Mouse (Mus musculus) hindbrain, embryonic 12.5 days (tissue): ENCODE measurements at regions not wholly inside any gene's neighbourhood (a gene's known extent, or its start where the extent isn't known, plus 50 kb on each side); places are given as distances from the start of the nearest gene placed in this dataset.

Experiments used
- ATAC-seq: fragments of 200-750 bp; cut with Nextera tagmentation; 2 replicates; pipeline ENCODE4 v1.8.0; 2017; ENCODE audit warnings: moderate TSS enrichment; ENCODE audit not compliant: low FRiP score
- H3K27ac ChIP-seq: fragments of 300-500 bp; sonication (generic); 2 replicates; pipeline ENCODE4 v1.5.1; 2016; ENCODE audit warnings: mild to moderate bottlenecking
- H3K27me3 ChIP-seq: fragments of 300-500 bp; sonication (generic); 2 replicates; pipeline ENCODE4 v1.6.1; 2016; ENCODE audit warnings: mild to moderate bottlenecking
- H3K36me3 ChIP-seq: fragments of 300-500 bp; sonication (generic); 2 replicates; pipeline ENCODE4 v1.6.1; 2016; ENCODE audit warnings: mild to moderate bottlenecking
- H3K4me1 ChIP-seq: fragments of 300-500 bp; sonication (generic); 2 replicates; pipeline ENCODE4 v1.6.1; 2016
- H3K4me2 ChIP-seq: fragments of 300-500 bp; sonication (generic); replicated peaks from 2 replicates; pipeline ENCODE4 v1.6.1; 2016; ENCODE audit warnings: mild to moderate bottlenecking
- H3K4me3 ChIP-seq: fragments of 300-500 bp; sonication (generic); 2 replicates; pipeline ENCODE4 v1.5.1; 2016; ENCODE audit warnings: mild to moderate bottlenecking
- H3K9ac ChIP-seq: fragments of 300-500 bp; sonication (generic); 2 replicates; pipeline ENCODE4 v1.6.1; 2016; ENCODE audit warnings: mild to moderate bottlenecking, moderate library complexity
- H3K9me3 ChIP-seq: fragments of 300-500 bp; sonication (generic); replicated peaks from 2 replicates; pipeline ENCODE4 v1.6.1; 2016; ENCODE audit warnings: mild to moderate bottlenecking
- WGBS: fragments of 180-500 bp; shearing (Covaris S2); methylation state at CpG from one replicate; pipeline ENCODE4 v1.1.7; 2016; 5-methylcytosine and 5-hydroxymethylcytosine counted together

GRCm38 (mm10) chr9:30810290-30810689 lies 112.0 kb downstream of the Adamts15 start:
- no peaks in the 10 kb centered on the region for H3K36me3 ChIP-seq
- H3K4me2 ChIP-seq, result no peak overlapping the region
- peaks cover 3% of the 10 kb centered on the region; the same call in 1 of the 2 replicates for H3K4me1 ChIP-seq
- no peaks in the 10 kb centered on the region for H3K27me3 ChIP-seq
- WGBS, result 50% methylated on average over 4 of the region's 4 CpGs
- no peak overlapping the region for H3K27ac ChIP-seq
- H3K9ac ChIP-seq, result no peak overlapping the region
- ATAC-seq, result no peak
- no peak overlapping the region for H3K4me3 ChIP-seq
- H3K9me3 ChIP-seq, result no peaks in the 10 kb centered on the region

- no peak for ATAC-seq
- Histone ChIP-seq H3K27ac (no peak overlapping the region), H3K9me3 (no peaks in the 10 kb centered on the region), H3K9ac (no peak overlapping the region), H3K27me3 (no peaks in the 10 kb centered on the region), H3K4me1 (peaks cover 3% of the 10 kb centered on the region; the same call in 1 of the 2 replicates), H3K36me3 (no peaks in the 10 kb centered on the region), H3K4me3 (no peak overlapping the region), H3K4me2 (no peak overlapping the region)
- 68% methylated on average over 11 of the region's 11 CpGs for WGBS
Measured at GRCm38 (mm10) chr9:30808863-30809491, 113.3 kb downstream of the Adamts15 start.

GRCm38 (mm10) chr9:30803755-30804532 lies 118.3 kb downstream of the Adamts15 start:
- H3K9ac ChIP-seq, result no peak overlapping the region
- no peak overlapping the region for H3K27ac ChIP-seq
- no peaks in the 10 kb centered on the region for H3K9me3 ChIP-seq
- H3K36me3 ChIP-seq, result no peaks in the 10 kb centered on the region
- WGBS, result 78% methylated on average over 10 of the region's 10 CpGs
- H3K4me1 ChIP-seq, result no peaks in the 10 kb centered on the region
- no peaks in the 10 kb centered on the region for H3K27me3 ChIP-seq
- ATAC-seq, result no peak
- H3K4me3 ChIP-seq, result no peak overlapping the region
- no peak overlapping the region for H3K4me2 ChIP-seq

- WGBS, result 71% methylated on average over 3 of the region's 3 CpGs
- no peak for ATAC-seq
- H3K4me1 ChIP-seq, result no peaks in the 10 kb centered on the region
Measured at GRCm38 (mm10) chr9:30802826-30803225, 119.4 kb downstream of the Adamts15 start.

GRCm38 (mm10) chr9:30794701-30795407 lies 127.4 kb downstream of the Adamts15 start:
- no peaks in the 10 kb centered on the region for H3K36me3 ChIP-seq
- no peak for ATAC-seq
- no peak overlapping the region for H3K4me2 ChIP-seq
- no peaks in the 10 kb centered on the region for H3K27me3 ChIP-seq
- no peak overlapping the region for H3K4me3 ChIP-seq
- H3K27ac ChIP-seq, result no peak overlapping the region
- no peaks in the 10 kb centered on the region for H3K4me1 ChIP-seq
- WGBS, result 89% methylated on average over 3 of the region's 3 CpGs
- H3K9me3 ChIP-seq, result no peaks in the 10 kb centered on the region
- H3K9ac ChIP-seq, result no peak overlapping the region

More at GRCm38 (mm10) chr9:30802826-30803225, 119.4 kb downstream of the Adamts15 start:
- Histone ChIP-seq H3K4me2 (no peak overlapping the region), H3K9ac (no peak overlapping the region), H3K27ac (no peak overlapping the region), H3K36me3 (no peaks in the 10 kb centered on the region), H3K9me3 (no peaks in the 10 kb centered on the region), H3K27me3 (no peaks in the 10 kb centered on the region), H3K4me3 (no peak overlapping the region)

- Histone ChIP-seq H3K9ac (no peak overlapping the region), H3K36me3 (no peaks in the 10 kb centered on the region), H3K4me2 (no peak overlapping the region), H3K9me3 (no peaks in the 10 kb centered on the region), H3K27ac (no peak overlapping the region), H3K4me1 (no peaks in the 10 kb centered on the region), H3K27me3 (no peaks in the 10 kb centered on the region), H3K4me3 (no peak overlapping the region)
- ATAC-seq, result no peak
- WGBS, result 86% methylated on average over 2 of the region's 2 CpGs
Measured at GRCm38 (mm10) chr9:30781221-30781620, 141.0 kb downstream of the Adamts15 start.

GRCm38 (mm10) chr9:30777816-30778215 lies 144.4 kb downstream of the Adamts15 start:
- Histone ChIP-seq H3K4me3 (no peak overlapping the region), H3K36me3 (no peaks in the 10 kb centered on the region), H3K9ac (no peak overlapping the region), H3K27me3 (no peaks in the 10 kb centered on the region), H3K4me1 (no peaks in the 10 kb centered on the region), H3K9me3 (no peaks in the 10 kb centered on the region), H3K27ac (no peak overlapping the region), H3K4me2 (no peak overlapping the region)
- WGBS, result 90% methylated on average over 2 of the region's 2 CpGs
- no peak for ATAC-seq

- Histone ChIP-seq H3K27ac (no peak overlapping the region), H3K9ac (no peak overlapping the region), H3K4me2 (no peak overlapping the region), H3K9me3 (no peaks in the 10 kb centered on the region), H3K4me1 (no peaks in the 10 kb centered on the region), H3K4me3 (no peak overlapping the region), H3K36me3 (no peaks in the 10 kb centered on the region), H3K27me3 (no peaks in the 10 kb centered on the region)
- WGBS, result 48% methylated on average over 6 of the region's 6 CpGs
- no peak for ATAC-seq
Measured at GRCm38 (mm10) chr9:30775161-30775560, 147.1 kb downstream of the Adamts15 start.

GRCm38 (mm10) chr9:30772456-30772855 lies 149.8 kb downstream of the Adamts15 start:
- Histone ChIP-seq H3K4me1 (no peaks in the 10 kb centered on the region), H3K4me3 (no peak overlapping the region), H3K36me3 (no peaks in the 10 kb centered on the region), H3K27me3 (no peaks in the 10 kb centered on the region), H3K9ac (no peak overlapping the region), H3K27ac (no peak overlapping the region), H3K4me2 (no peak overlapping the region), H3K9me3 (no peaks in the 10 kb centered on the region)
- ATAC-seq, result no peak
- WGBS, result 77% methylated on average over 3 of the region's 3 CpGs

GRCm38 (mm10) chr9:30770436-30771173 lies 151.6 kb downstream of the Adamts15 start:
- H3K9ac ChIP-seq, result no peak overlapping the region
- no peak overlapping the region for H3K4me3 ChIP-seq
- no peaks in the 10 kb centered on the region for H3K9me3 ChIP-seq
- no peaks in the 10 kb centered on the region for H3K4me1 ChIP-seq
- H3K4me2 ChIP-seq, result no peak overlapping the region
- H3K36me3 ChIP-seq, result no peaks in the 10 kb centered on the region
- WGBS, result 76% methylated on average over 8 of the region's 8 CpGs
- no peaks in the 10 kb centered on the region for H3K27me3 ChIP-seq
- H3K27ac ChIP-seq, result no peak overlapping the region
- ATAC-seq, result no peak

GRCm38 (mm10) chr9:30769435-30769729 lies 152.9 kb downstream of the Adamts15 start:
- Histone ChIP-seq H3K27me3 (no peaks in the 10 kb centered on the region), H3K4me2 (no peak overlapping the region), H3K36me3 (no peaks in the 10 kb centered on the region), H3K27ac (no peak overlapping the region), H3K9me3 (no peaks in the 10 kb centered on the region), H3K9ac (no peak overlapping the region), H3K4me1 (no peaks in the 10 kb centered on the region), H3K4me3 (no peak overlapping the region)
- no peak for ATAC-seq
- 84% methylated on average over 4 of the region's 4 CpGs for WGBS
